Mouse (Mus musculus) kidney, embryonic 14.5 days (tissue): ENCODE results near the gene Gm17416. TPM values are rescaled to one million over a fixed set of nuclear protein-coding genes. Genes with fewer than 3 reads are reported as not detected.
A peak's percentile ranks its signal among the peaks of the same experiment; 100 is the strongest.

Source experiments
- ATAC-seq: fragments of 200-750 bp; cut with Nextera tagmentation; 2 replicates; pipeline ENCODE4 v1.8.0; 2017; ENCODE audit warnings: moderate number of reproducible peaks, mild to moderate bottlenecking, moderate TSS enrichment, moderate library complexity; ENCODE audit not compliant: low FRiP score, low TSS enrichment
- H3K27ac ChIP-seq: fragments of 300-500 bp; sonication (generic); 2 replicates; pipeline ENCODE4 v1.5.1; 2014; ENCODE audit warnings: low read depth, mild to moderate bottlenecking, low read length, moderate library complexity, mixed read lengths
- H3K27me3 ChIP-seq: fragments of 300-500 bp; sonication (generic); 2 replicates; pipeline ENCODE4 v1.6.1; 2014; ENCODE audit warnings: mild to moderate bottlenecking, low read length; ENCODE audit not compliant: control insufficient read depth, insufficient read depth
- H3K36me3 ChIP-seq: fragments of 300-500 bp; sonication (generic); 2 replicates; pipeline ENCODE4 v1.6.1; 2014; ENCODE audit warnings: low read length, mixed read lengths; ENCODE audit not compliant: control insufficient read depth, insufficient read depth
- H3K4me1 ChIP-seq: fragments of 300-500 bp; sonication (generic); 2 replicates; pipeline ENCODE4 v1.6.1; 2014; ENCODE audit warnings: low read length, mixed read lengths; ENCODE audit not compliant: control insufficient read depth, insufficient read depth
- H3K4me2 ChIP-seq: fragments of 300-500 bp; sonication (generic); replicated peaks from 2 replicates; pipeline ENCODE4 v1.6.1; 2014; ENCODE audit warnings: low read depth, mild to moderate bottlenecking, low read length
- H3K4me3 ChIP-seq: fragments of 300-500 bp; sonication (generic); 2 replicates; pipeline ENCODE4 v1.5.1; 2014; ENCODE audit warnings: mild to moderate bottlenecking, low read length
- H3K9ac ChIP-seq: fragments of 300-500 bp; sonication (generic); 2 replicates; pipeline ENCODE4 v1.6.1; 2014; ENCODE audit warnings: low read depth, mild to moderate bottlenecking, low read length, moderate library complexity
- H3K9me3 ChIP-seq: fragments of 300-500 bp; sonication (generic); 2 replicates; pipeline ENCODE4 v1.6.1; 2016; ENCODE audit warnings: low read length; ENCODE audit not compliant: control insufficient read depth
- WGBS: fragments of 180-500 bp; shearing (Covaris S2); extraction: QIAGEN DNeasy Blood & Tissue Kit; methylation state at CpG from one replicate; pipeline ENCODE4 v1.1.7; 2014; 5-methylcytosine and 5-hydroxymethylcytosine counted together
- polyA plus RNA-seq: library from polyadenylated mRNA; unstranded; fragments of >200 nt; fragmentation: Nextera tagmentation; extraction: Ambion mirVana; gene quantifications from 2 replicates; pipeline ENCODE4 v1.2.1, GENCODE M21; 2014

Gene Gm17416
- polyA plus RNA-seq = not detected in 2 replicates

DNA sequence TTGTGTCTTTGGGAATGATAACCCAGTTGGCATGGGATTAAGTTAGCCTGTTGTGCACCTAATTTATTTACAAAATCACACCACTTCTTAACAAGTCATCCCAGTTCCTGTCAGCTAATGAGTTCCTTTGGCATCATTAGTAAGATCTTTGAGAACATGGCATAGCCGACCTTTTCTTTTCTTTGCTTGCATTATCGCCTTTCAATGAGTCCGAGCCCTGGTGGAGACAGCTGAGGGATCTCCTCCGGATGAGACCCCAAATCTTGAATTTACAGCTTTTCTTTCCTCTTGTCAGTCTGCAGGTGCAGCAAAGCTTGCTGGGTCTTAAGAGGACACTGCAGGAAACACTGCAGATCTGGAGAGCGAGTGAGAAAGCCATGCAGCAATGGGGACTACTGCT is at the start of gene Gm17416:
Gene Gm17416 (plus strand): TSS at position 301 of the 400 bp plus-strand sequence.
- no peak within 1 kb of the TSS; the same call in 1 of the 2 replicates for H3K27ac ChIP-seq

DNA sequence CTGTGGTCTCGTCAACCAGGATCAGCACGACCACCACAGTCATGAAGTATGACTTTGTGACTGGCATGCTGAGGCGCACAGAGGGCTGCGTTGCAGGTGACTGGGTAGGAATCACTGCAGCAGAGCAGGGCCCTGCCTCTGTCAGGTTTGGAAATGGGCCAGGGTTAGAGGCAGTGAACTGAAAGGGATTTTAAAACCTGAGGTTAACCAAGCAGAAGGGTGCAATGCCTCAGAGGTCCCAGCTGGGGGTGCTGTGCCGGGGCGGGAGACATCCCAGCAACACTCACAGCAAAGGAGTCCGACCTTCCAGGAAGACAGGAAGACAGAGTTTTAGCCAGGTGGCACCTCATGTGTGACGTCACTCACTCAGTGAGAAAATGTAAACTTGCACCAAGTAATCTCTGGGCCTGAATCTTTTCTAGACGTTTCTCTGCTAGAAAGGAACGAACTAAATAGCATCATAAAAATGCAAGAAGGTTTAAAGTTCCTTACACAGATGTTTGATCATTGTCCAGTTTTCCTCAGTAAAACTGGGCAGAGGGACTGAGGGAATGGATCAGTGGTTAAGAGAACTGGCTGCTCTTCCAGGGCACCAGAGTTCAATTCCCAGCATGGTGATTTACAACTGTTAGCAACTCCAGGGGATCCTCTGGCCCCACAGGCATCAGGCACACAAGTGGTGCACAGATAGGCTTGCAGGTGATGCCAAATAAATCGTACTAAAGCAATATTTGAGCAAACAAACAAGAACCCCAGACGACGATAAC is 29.0 kb upstream of the Gm17416 start, which contains the start of gene Defb29:
Gene Defb29 (minus strand): TSS at position 155 of the 767 bp plus-strand sequence.
- no peak within 1 kb of the TSS for H3K9ac ChIP-seq
- no peak within 1 kb of the TSS for H3K27ac ChIP-seq
- 0 out of 2 replicates have a peak, but pooled peaks have one; percentile 43 for ATAC-seq
- 31% methylated on average over 13 of the region's 13 CpGs for WGBS
- no peaks in the 10 kb centered on the region for H3K27me3 ChIP-seq
- H3K4me2 ChIP-seq = no peak within 1 kb of the TSS
- H3K4me1 ChIP-seq = peaks cover 9% of the 10 kb centered on the region; the same call in 1 of the 2 replicates
- no peaks in the 10 kb centered on the region for H3K36me3 ChIP-seq
- H3K4me3 ChIP-seq = no peak within 1 kb of the TSS
- peaks cover 5% of the 10 kb centered on the region; the same call in 1 of the 2 replicates for H3K9me3 ChIP-seq

More for the DNA sequence above, at the start of gene Gm17416:
- Histone ChIP-seq H3K4me1 (no peaks in the 10 kb centered on the region), H3K27me3 (no peaks in the 10 kb centered on the region), H3K36me3 (no peaks in the 10 kb centered on the region), H3K4me3 (no peak within 1 kb of the TSS), H3K9ac (no peak within 1 kb of the TSS), H3K9me3 (no peaks in the 10 kb centered on the region), H3K4me2 (no peak within 1 kb of the TSS)
- WGBS = 80% methylated on average over 5 of the region's 5 CpGs
- no peak for ATAC-seq

DNA sequence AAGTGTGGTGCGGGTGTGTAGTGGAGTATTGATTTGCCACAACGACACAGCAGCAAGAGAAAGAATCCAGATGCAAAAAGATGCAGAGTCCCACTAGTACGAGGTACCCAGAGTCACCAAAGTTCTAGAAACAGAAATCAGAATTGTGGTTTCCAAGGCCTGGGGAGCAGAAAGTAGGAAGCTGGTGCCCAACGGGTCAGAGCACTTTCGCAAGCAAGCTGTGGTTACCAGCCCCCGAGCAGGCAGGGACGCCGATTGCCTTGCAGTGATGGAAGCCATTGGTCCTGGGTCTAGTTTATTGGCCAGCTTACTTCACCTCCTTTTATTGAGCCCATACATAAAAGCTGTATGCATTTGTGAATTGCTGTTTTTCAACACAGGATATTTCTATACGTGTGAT is 27.2 kb upstream of the Gm17416 start:
- Histone ChIP-seq H3K4me2 (no peak overlapping the region), H3K4me1 (peaks cover 9% of the 10 kb centered on the region; the same call in 1 of the 2 replicates), H3K9me3 (peaks cover 5% of the 10 kb centered on the region; the same call in 1 of the 2 replicates), H3K36me3 (no peaks in the 10 kb centered on the region), H3K27ac (no peak overlapping the region), H3K27me3 (no peaks in the 10 kb centered on the region), H3K4me3 (no peak overlapping the region), H3K9ac (no peak overlapping the region)
- WGBS = 89% methylated on average over 9 of the region's 9 CpGs
- no peak for ATAC-seq

DNA sequence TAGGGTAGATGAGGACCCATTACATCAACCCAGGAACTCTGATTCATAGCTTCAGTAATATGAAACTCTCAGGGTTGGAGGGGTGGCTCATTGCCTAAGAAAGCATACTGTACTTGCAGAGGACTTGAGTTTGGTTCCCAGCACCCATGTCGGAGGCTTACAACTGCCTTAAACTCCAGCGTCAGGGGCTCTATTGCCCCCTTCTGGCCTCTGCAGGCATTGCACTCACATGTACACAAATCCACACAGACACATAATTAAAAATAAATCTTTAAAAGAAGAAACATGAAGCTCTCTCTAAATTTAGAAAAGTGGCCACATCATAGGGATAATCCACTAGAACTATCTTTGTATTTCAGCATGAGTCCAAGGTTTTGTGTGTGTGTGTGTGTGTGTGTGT is 26.2 kb upstream of the Gm17416 start:
- Histone ChIP-seq H3K27ac (no peak overlapping the region), H3K4me1 (peaks cover 9% of the 10 kb centered on the region; the same call in 1 of the 2 replicates), H3K4me3 (no peak overlapping the region), H3K36me3 (no peaks in the 10 kb centered on the region), H3K9ac (no peak overlapping the region), H3K4me2 (no peak overlapping the region), H3K9me3 (peaks cover 5% of the 10 kb centered on the region; the same call in 1 of the 2 replicates), H3K27me3 (no peaks in the 10 kb centered on the region)
- 65% methylated on average over 2 of the region's 2 CpGs for WGBS
- ATAC-seq = no peak

DNA sequence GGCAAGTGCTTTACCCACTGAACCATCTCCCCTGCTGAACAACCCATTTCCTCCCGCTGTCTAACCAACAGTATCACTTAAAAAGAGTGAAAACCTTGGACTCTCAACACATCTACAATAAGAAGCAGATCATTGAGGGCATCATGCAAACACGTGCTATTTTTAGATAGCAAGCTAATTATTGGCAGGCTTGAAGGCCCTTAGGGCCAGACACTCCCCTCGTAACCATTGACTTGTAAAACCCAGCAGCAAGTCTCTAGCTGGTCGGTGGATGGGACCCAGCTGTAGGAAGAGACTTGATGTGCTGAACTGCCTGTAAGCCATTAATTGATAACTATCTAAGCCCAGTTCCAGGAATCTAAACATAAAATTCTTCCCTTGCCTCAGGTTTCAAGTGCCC is 25.7 kb upstream of the Gm17416 start:
- no peak for ATAC-seq
- Histone ChIP-seq H3K4me3 (no peak overlapping the region), H3K4me2 (no peak overlapping the region), H3K9me3 (peaks cover 5% of the 10 kb centered on the region; the same call in 1 of the 2 replicates), H3K36me3 (no peaks in the 10 kb centered on the region), H3K27ac (no peak overlapping the region), H3K27me3 (no peaks in the 10 kb centered on the region), H3K4me1 (peaks cover 9% of the 10 kb centered on the region; the same call in 1 of the 2 replicates), H3K9ac (no peak overlapping the region)
- WGBS = 51% methylated on average over 4 of the region's 4 CpGs

DNA sequence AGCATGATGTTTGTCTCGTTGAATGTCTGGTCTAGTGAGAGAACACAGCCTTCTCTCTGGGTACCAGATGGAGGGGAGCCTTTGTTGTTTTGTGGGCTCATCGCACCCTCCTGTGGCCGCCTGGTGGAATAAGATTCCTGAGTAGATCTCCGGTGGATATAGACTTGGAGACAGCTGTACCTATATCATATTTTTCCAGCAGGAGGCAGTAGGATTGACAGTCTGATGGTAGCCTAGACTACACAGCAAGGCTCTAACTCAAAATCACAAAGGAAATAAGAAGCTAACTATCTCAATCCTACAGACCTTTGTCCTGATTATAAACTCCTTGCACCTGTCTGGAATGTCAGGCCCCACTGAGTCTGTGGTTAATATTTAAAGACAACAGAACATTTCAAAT is 24.4 kb upstream of the Gm17416 start:
- no peak overlapping the region for H3K9ac ChIP-seq
- H3K4me2 ChIP-seq = no peak overlapping the region
- 14% methylated on average over 4 of the region's 4 CpGs for WGBS
- H3K4me3 ChIP-seq = no peak overlapping the region
- no peak overlapping the region; the same call in 1 of the 2 replicates for H3K27ac ChIP-seq
- ATAC-seq = peak; percentile 65
- no peaks in the 10 kb centered on the region for H3K27me3 ChIP-seq
- peaks cover 9% of the 10 kb centered on the region; the same call in 1 of the 2 replicates for H3K4me1 ChIP-seq
- peaks cover 5% of the 10 kb centered on the region; the same call in 1 of the 2 replicates for H3K9me3 ChIP-seq
- H3K36me3 ChIP-seq = no peaks in the 10 kb centered on the region

DNA sequence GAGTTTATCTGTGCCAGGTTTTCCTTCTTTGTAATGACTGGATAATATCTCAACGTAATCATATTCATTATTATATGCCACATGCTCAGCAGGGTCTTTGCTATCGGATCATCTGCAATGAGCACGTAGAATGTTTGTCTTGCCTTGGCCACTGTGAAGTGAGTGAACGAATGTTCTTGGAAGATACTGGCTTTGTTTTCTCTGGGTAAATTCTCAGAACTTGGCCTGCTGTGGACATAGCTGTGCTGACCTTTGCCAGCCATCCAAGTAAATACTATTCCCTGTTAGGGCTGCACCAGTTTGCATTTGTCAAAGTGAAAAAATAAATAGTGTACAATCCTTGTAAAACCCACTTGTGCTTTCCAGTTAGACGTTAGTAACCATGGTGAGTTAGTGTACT is 21.0 kb upstream of the Gm17416 start:
- 70% methylated on average over 5 of the region's 5 CpGs for WGBS
- Histone ChIP-seq H3K9me3 (no peaks in the 10 kb centered on the region), H3K36me3 (no peaks in the 10 kb centered on the region)

DNA sequence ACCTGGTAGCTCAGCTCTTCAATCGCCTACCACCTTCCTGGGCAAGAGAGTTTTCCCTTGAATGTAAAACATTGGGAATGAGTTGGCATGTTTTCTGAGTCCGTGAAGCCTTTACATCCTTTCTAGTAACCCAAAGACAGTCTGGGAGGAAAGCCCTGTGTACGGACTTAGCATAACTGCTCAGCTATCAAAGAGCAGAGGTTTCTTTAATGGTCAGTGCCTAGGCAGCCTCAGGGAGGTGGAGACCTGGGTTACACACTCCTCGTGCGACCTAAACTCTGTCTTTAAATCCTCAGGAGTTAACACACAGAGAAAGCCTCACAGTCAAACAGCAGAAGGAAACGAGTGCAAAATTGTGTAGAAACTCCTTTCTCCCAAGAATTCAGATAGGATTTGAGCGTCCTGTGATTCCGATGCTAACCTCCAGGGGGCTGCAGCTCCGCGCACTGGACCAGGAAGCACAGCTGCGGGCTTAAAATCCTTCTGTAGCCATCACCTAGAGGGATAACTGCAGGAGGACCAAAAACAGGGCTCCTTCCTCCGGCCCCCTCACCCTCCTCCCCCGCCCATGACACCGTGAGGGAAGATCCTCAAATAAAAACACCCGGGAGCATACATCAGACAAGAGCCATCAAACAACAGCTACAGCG is 15.2 kb upstream of the Gm17416 start:
- Histone ChIP-seq H3K4me2 (peak overlapping the region; percentile 29), H3K9ac (no peak overlapping the region), H3K36me3 (no peaks in the 10 kb centered on the region), H3K4me3 (no peak overlapping the region), H3K9me3 (no peaks in the 10 kb centered on the region), H3K27me3 (no peaks in the 10 kb centered on the region), H3K4me1 (peaks cover 8% of the 10 kb centered on the region; the same call in 1 of the 2 replicates), H3K27ac (peak overlapping the region; percentile 8; the same call in 1 of the 2 replicates)
- peak; percentile 60; the same call in 1 of the 2 replicates for ATAC-seq
- 9% methylated on average over 16 of the region's 16 CpGs for WGBS

More for the DNA sequence above, 21.0 kb upstream of the Gm17416 start:
- Histone ChIP-seq H3K4me2 (no peak overlapping the region), H3K27ac (no peak overlapping the region), H3K27me3 (no peaks in the 10 kb centered on the region), H3K4me3 (no peak overlapping the region), H3K4me1 (peaks cover 17% of the 10 kb centered on the region; the same call in 1 of the 2 replicates), H3K9ac (no peak overlapping the region)
- no peak for ATAC-seq
